Mouse (Mus musculus) liver, embryonic 16.5 days (tissue): ENCODE data around the gene Kcnip1. TPM values are rescaled to one million over a fixed set of nuclear protein-coding genes. Genes with fewer than 3 reads are reported as not detected.

Source experiments
- ATAC-seq: fragments of 200-750 bp; cut with Nextera tagmentation; 2 replicates; pipeline ENCODE4 v1.8.0; 2017; ENCODE audit warnings: low read depth, mild to moderate bottlenecking, moderate number of reproducible peaks, moderate library complexity
- H3K27ac ChIP-seq: fragments of 300-500 bp; sonication (generic); 2 replicates; pipeline ENCODE4 v1.5.1; 2014; ENCODE audit warnings: mild to moderate bottlenecking, low read length
- H3K27me3 ChIP-seq: fragments of 300-500 bp; sonication (generic); 2 replicates; pipeline ENCODE4 v1.6.1; 2014; ENCODE audit warnings: low read depth, low read length, mixed read lengths; ENCODE audit not compliant: control insufficient read depth, insufficient read depth
- H3K36me3 ChIP-seq: fragments of 300-500 bp; sonication (generic); 2 replicates; pipeline ENCODE4 v1.6.1; 2014; ENCODE audit warnings: mild to moderate bottlenecking; ENCODE audit not compliant: control insufficient read depth, insufficient read depth
- H3K4me1 ChIP-seq: fragments of 300-500 bp; sonication (generic); 2 replicates; pipeline ENCODE4 v1.6.1; 2014; ENCODE audit warnings: low read depth, low read length, mixed read lengths; ENCODE audit not compliant: control insufficient read depth
- H3K4me2 ChIP-seq: fragments of 300-500 bp; sonication (generic); 2 replicates; pipeline ENCODE4 v1.6.1; 2014; ENCODE audit warnings: low read depth, low read length, mixed read lengths
- H3K4me3 ChIP-seq: fragments of 300-500 bp; sonication (generic); 2 replicates; pipeline ENCODE4 v1.5.1; 2014; ENCODE audit warnings: low read depth, mild to moderate bottlenecking, low read length
- H3K9ac ChIP-seq: fragments of 300-500 bp; sonication (generic); 2 replicates; pipeline ENCODE4 v1.6.1; 2014; ENCODE audit warnings: low read depth, low read length
- H3K9me3 ChIP-seq: fragments of 300-500 bp; sonication (generic); replicated peaks from 2 replicates; pipeline ENCODE4 v1.6.1; 2016; ENCODE audit warnings: low read length; ENCODE audit not compliant: control insufficient read depth
- WGBS: fragments of 180-500 bp; shearing (Covaris S2); extraction: QIAGEN DNeasy Blood & Tissue Kit; methylation state at CpG from one replicate; pipeline ENCODE4 v1.1.7; 2014; ENCODE audit not compliant: insufficient replicate concordance; 5-methylcytosine and 5-hydroxymethylcytosine counted together
- polyA plus RNA-seq: library from polyadenylated mRNA; unstranded; fragments of >200 nt; fragmentation: Nextera tagmentation; extraction: Ambion mirVana; gene quantifications from 2 replicates; pipeline ENCODE4 v1.2.1, GENCODE M21; 2015

Gene Kcnip1
- polyA plus RNA-seq, 1 experiment from 2014 or later, result 0.35 TPM

DNA sequence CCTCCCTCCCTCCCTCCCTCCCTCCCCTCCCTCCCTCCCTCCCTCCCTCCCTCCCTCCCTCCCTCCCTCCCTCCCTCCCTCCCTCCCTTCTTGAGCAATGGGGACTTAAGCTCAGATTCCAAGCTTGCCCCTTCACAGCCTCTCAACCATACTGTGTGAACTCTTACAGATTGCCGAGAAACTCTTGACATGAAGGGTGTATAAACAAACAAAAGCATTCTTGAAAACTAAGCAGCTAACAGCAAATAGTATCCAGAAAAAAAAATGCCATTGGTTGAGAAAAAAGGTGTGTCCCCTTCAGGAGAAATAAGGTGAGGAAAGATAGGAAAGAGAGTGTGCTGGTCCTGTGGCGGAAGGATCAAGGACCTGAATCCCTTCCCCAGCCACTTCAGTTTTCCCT is 389.8 kb downstream of the Kcnip1 start:
- Histone ChIP-seq H3K27ac (no peak overlapping the region), H3K36me3 (no peaks in the 10 kb centered on the region), H3K4me2 (no peak overlapping the region), H3K9me3 (no peaks in the 10 kb centered on the region), H3K4me1 (no peaks in the 10 kb centered on the region), H3K4me3 (no peak overlapping the region), H3K9ac (no peak overlapping the region), H3K27me3 (no peaks in the 10 kb centered on the region)
- 46% methylated on average over 2 of the region's 2 CpGs for WGBS
- no peak for ATAC-seq

DNA sequence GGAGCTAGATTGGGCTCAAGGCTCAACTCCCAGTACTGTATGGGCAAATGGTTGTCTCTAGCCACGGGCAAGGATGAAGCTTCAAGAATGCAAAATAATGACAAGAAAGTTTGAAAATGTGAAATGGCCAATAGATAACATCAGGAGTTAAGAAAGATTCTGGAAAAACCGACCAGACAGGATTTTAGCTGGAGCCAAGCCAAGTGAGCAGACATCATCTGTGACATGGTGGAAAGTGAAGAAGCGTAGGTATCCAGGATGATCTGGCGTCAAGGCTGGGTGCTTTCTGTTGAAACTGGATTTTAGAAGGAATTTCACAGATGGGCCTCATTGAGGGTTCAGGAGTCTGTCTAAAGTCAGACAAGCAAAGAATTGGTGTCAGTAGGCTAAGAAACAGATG is 394.0 kb downstream of the Kcnip1 start, which contains the start of gene D130052B06Rik:
D130052B06Rik (plus strand) TSS at position 317 of the 400 bp plus-strand sequence.
- ATAC-seq, result no peak
- H3K9me3 ChIP-seq, result no peaks in the 10 kb centered on the region
- H3K4me1 ChIP-seq, result no peaks in the 10 kb centered on the region
- H3K4me2 ChIP-seq, result no peak within 1 kb of the TSS
- no peak within 1 kb of the TSS for H3K4me3 ChIP-seq
- no peaks in the 10 kb centered on the region for H3K36me3 ChIP-seq
- no peaks in the 10 kb centered on the region for H3K27me3 ChIP-seq
- no peak within 1 kb of the TSS for H3K27ac ChIP-seq
- no peak within 1 kb of the TSS for H3K9ac ChIP-seq
- WGBS, result 50% methylated on average over 4 of the region's 4 CpGs

DNA sequence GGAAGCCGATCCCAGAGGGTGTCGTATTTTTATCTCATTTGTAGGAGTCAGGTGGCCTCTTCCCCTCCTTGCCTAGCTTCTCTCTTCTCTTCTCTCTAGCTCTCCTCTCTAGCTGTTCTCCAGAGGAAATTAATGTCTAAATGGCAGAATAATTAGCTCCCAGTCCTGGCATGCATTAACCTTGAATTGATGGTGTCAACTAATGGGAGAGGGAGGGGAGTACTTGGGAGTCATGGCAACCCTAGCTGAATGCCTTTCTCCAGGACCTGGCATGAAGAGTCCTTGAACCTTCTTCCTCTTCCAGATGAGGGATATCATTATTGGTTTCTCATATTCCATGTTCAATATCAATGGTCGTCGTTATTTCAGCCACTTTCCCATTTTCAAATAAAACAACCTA is 396.3 kb downstream of the Kcnip1 start:
- Histone ChIP-seq H3K9ac (no peak overlapping the region), H3K4me1 (no peaks in the 10 kb centered on the region), H3K36me3 (no peaks in the 10 kb centered on the region), H3K27ac (no peak overlapping the region), H3K4me3 (no peak overlapping the region), H3K27me3 (no peaks in the 10 kb centered on the region), H3K4me2 (no peak overlapping the region), H3K9me3 (no peaks in the 10 kb centered on the region)
- ATAC-seq, result no peak
- WGBS, result 50% methylated on average over 4 of the region's 4 CpGs

DNA sequence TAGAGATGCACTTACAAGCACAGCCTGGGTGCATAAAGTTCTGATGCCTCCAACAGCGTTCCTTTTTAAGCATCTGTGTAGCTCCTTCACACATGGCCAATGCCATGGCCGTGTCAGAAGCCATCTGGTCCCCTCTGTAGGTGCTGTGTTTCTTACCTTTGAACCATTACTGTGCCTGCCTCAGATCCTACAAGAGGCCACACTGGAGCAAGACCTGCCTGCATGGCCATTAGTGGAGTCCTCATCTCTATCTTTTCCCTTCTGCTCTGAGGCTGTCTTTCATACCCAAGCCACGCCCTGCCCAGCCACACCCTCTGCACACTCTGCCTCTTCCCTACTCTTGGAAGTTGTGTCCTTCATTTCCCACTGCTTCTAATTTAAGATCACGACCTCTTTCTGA is 400.1 kb downstream of the Kcnip1 start:
- H3K36me3 ChIP-seq, result no peaks in the 10 kb centered on the region
- WGBS, result 51% methylated on average over 4 of the region's 4 CpGs

DNA sequence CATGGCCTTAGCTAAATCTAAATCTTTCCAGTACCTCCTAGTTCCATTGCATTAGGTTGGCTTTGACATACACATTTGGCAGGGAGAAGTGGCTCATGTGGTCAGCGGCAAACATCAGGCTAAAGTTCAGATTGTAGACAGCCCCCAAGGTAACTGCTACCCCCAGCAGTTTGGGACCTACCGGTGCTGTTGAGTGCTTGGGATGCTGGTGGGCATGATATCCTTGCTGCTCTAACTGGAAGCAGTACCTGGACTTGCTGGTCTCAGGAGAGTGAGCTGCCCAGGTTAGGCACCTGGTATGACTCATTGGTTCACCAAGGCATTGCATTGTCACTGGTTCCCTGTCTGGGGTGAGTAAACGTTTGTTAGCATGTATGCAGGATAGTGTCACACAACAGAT is 402.2 kb downstream of the Kcnip1 start:
- no peaks in the 10 kb centered on the region for H3K27me3 ChIP-seq
- H3K9me3 ChIP-seq, result no peaks in the 10 kb centered on the region
- H3K4me2 ChIP-seq, result no peak overlapping the region
- WGBS, result 71% methylated on average over 3 of the region's 3 CpGs
- H3K4me1 ChIP-seq, result no peaks in the 10 kb centered on the region
- H3K36me3 ChIP-seq, result no peaks in the 10 kb centered on the region
- no peak overlapping the region for H3K4me3 ChIP-seq
- ATAC-seq, result no peak
- H3K27ac ChIP-seq, result no peak overlapping the region
- H3K9ac ChIP-seq, result no peak overlapping the region

More for the DNA sequence above, 400.1 kb downstream of the Kcnip1 start:
- Histone ChIP-seq H3K9ac (no peak overlapping the region), H3K4me3 (no peak overlapping the region), H3K4me1 (no peaks in the 10 kb centered on the region), H3K27me3 (no peaks in the 10 kb centered on the region), H3K27ac (no peak overlapping the region), H3K9me3 (no peaks in the 10 kb centered on the region), H3K4me2 (no peak overlapping the region)
- no peak for ATAC-seq

DNA sequence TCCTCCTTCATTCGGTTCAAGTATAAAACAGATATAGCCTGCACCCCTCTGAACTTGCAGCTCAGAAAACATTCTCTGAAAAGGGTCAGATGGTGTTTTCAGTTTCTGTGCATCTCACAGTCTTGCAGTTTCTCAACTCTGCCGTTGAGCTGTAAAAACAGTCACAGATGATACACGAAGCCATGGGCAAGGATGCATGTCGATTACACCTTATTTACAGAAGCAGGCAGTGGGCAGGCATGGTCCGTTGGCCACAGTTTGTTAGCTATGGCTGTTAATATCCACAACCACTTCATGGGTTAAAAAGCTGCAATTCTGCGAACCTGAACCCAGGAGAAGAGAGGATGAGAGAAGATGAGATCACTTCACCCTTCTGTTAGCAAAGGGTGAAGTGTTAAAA is 406.3 kb downstream of the Kcnip1 start:
- H3K27me3 ChIP-seq, result no peaks in the 10 kb centered on the region; the same call in 1 of the 2 replicates
- no peaks in the 10 kb centered on the region for H3K4me1 ChIP-seq
- WGBS, result 60% methylated on average over 6 of the region's 6 CpGs
- H3K9ac ChIP-seq, result no peak overlapping the region
- ATAC-seq, result no peak
- H3K4me2 ChIP-seq, result no peak overlapping the region
- no peak overlapping the region for H3K27ac ChIP-seq
- H3K36me3 ChIP-seq, result no peaks in the 10 kb centered on the region
- H3K4me3 ChIP-seq, result no peak overlapping the region
- H3K9me3 ChIP-seq, result no peaks in the 10 kb centered on the region

DNA sequence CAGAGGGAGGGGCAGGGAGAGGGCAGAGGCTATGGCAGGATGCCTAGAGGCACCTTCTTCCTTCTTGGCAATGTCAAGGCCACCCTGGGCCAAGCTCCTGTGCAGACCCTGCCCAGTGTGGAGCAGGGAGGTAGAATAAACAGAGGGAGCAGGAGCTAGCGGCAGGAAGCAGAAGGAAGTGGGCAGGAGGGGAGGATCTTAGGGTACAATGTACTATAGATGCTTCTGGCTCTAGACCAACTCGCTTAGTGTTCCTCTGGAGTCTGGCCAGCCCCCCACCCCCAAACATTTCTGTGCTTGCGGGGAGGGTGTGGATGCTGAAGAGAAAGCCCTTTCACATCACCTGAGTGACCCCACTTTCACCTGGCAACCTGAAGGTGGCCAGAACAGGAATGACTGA is 413.3 kb downstream of the Kcnip1 start:
- Histone ChIP-seq H3K27ac (no peak overlapping the region), H3K36me3 (no peaks in the 10 kb centered on the region), H3K9ac (no peak overlapping the region), H3K4me3 (no peak overlapping the region), H3K9me3 (no peaks in the 10 kb centered on the region), H3K4me1 (no peaks in the 10 kb centered on the region), H3K4me2 (no peak overlapping the region), H3K27me3 (no peaks in the 10 kb centered on the region; the same call in 1 of the 2 replicates)
- no peak for ATAC-seq
- 25% methylated on average over 3 of the region's 3 CpGs for WGBS

Other genes with a start within 250 kb of the Kcnip1 start
- 0.06 and 0.09 TPM in 2 replicates for gene Kcnmb1, start 30.1 kb downstream of the Kcnip1 start, polyA plus RNA-seq
- gene Lcp2, start 53.8 kb upstream of the Kcnip1 start, polyA plus RNA-seq, result 8.4 and 9.5 TPM in 2 replicates
- not detected in 2 replicates for gene 4930469K13Rik, start 105.4 kb upstream of the Kcnip1 start, polyA plus RNA-seq
- not detected in 2 replicates for gene Foxi1, start 214.9 kb upstream of the Kcnip1 start, polyA plus RNA-seq